Mouse (Mus musculus): ENCODE results near the gene Cry2. TPM values are rescaled to one million over a fixed set of nuclear protein-coding genes. Genes with fewer than 3 reads are reported as not detected.
A peak's percentile ranks its signal among the peaks of the same experiment; 100 is the strongest.

Gene Cry2
- polyA plus RNA-seq, 1 experiment from 2014 or later, result 22.1 TPM

DNA sequence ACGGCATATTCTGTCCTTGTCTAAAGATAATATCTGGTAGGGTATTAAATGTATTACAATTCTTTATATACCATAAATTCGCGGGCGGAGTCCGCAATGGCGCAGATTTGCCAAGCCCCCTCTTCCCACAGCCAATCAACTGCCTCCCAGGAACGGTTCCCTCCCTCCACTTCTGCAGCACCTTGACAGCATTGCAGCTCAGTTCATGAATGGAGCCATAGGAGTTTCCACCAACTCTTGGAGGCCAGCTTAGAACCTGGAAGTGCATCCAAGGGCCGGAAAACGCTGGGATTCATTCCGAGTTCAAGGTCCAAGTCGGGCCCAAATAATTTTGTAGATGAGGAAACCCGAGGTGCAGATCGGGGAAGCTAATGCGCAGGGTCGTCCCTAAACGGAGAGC is 59.3 kb downstream of the Cry2 start, which contains the start of the genes Pex16 and Large2:
Gene Pex16, plus strand, starts transcription at position 163 of the 400 bp plus-strand sequence.
Gene Large2, minus strand, starts transcription at position 356 of the 400 bp plus-strand sequence.
- 5% methylated on average over 16 of the region's 16 CpGs for WGBS
- Histone ChIP-seq H3K9ac (ENCODE audit: low read depth, low read length) (peak within 1 kb of the TSS; percentile 52), H3K4me1 (replicated peaks; ENCODE audit: control insufficient read depth, insufficient read depth, low read length) (peaks cover 16% of the 10 kb centered on the region), H3K9me3 (ENCODE audit: control insufficient read depth, low read length) (no peaks in the 10 kb centered on the region), H3K4me2 (replicated peaks; ENCODE audit: low read depth, low read length) (peak within 1 kb of the TSS; percentile 65), H3K36me3 (ENCODE audit: control insufficient read depth, insufficient read depth, low read length) (no peaks in the 10 kb centered on the region), H3K4me3 (ENCODE audit: low read depth, low read length) (peak within 1 kb of the TSS; percentile 70), H3K27ac (ENCODE audit: low read depth, low read length) (peak within 1 kb of the TSS; percentile 89), H3K27me3 (ENCODE audit: control insufficient read depth, insufficient read depth, low read length) (peaks cover 11% of the 10 kb centered on the region)
- DNase-seq (ENCODE audit: low spot score) (no peak), ATAC-seq (ENCODE audit: low FRiP score) (peak; percentile 17; the same call in 1 of the 2 replicates)

DNA sequence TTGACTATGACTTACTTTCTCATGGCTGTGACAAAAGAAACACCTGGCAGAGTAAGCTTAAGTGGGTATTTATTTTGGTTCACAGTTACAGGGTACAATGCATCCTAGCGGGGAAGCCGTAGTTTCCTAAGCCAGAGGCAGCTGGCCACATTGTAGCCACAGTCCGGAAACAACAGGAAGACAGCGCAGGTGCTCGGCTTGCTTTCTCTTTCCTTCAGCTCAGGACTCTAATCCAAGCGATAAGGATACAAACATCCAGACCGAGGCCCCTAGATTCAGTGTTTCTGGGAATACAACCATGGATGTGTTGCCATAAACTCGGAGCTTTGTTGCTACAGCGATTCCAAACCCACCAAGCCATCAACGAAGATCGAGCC is 60.4 kb downstream of the Cry2 start:
- Histone ChIP-seq H3K4me3 (ENCODE audit: low read depth, low read length) (no peak overlapping the region), H3K27me3 (ENCODE audit: control insufficient read depth, insufficient read depth, low read length) (peaks cover 11% of the 10 kb centered on the region), H3K9ac (ENCODE audit: low read depth, low read length) (no peak overlapping the region), H3K4me1 (replicated peaks; ENCODE audit: control insufficient read depth, insufficient read depth, low read length) (peaks cover 16% of the 10 kb centered on the region), H3K9me3 (ENCODE audit: control insufficient read depth, low read length) (no peaks in the 10 kb centered on the region), H3K4me2 (replicated peaks; ENCODE audit: low read depth, low read length) (no peak overlapping the region), H3K36me3 (ENCODE audit: control insufficient read depth, insufficient read depth, low read length) (no peaks in the 10 kb centered on the region), H3K27ac (ENCODE audit: low read depth, low read length) (no peak overlapping the region)
- ATAC-seq (ENCODE audit: low FRiP score) (no peak), DNase-seq (ENCODE audit: low spot score) (no peak)
- 83% methylated on average over 11 of the region's 11 CpGs for WGBS

DNA sequence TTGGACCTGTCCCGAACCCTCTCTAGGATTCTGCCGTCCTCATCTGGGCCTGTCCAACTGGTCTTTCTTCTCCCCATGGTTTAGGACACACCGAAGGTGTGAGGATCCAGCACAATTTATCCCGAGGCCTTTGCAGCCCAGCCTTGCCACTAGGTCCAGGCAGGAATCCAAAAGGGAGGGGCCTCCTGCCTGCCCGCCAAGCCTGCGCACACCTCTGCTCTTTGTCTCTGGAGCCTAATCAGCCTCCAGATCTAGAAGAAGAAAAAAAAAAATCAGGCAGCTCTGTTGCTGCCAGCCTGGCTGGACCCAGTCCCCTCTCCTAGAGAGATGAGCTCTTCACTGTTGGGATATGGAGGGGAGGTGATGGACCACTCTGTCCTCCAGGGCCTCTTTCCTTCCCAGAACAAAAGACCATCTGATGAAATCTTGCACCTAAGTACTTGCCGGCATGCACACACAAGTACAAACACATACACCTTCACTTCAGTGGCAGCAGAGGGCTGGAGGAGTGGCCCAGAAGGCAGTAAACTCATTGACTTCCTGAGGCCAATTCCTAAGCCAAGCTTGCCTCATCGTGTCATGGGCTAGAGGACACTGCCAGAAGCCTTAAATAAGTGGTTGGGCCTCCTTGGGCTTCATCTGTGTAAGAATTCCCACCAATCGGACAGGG is 60.9 kb downstream of the Cry2 start:
- Histone ChIP-seq H3K4me1 (replicated peaks; ENCODE audit: control insufficient read depth, insufficient read depth, low read length) (peaks cover 16% of the 10 kb centered on the region), H3K4me3 (ENCODE audit: low read depth, low read length) (no peak overlapping the region), H3K36me3 (ENCODE audit: control insufficient read depth, insufficient read depth, low read length) (no peaks in the 10 kb centered on the region), H3K27ac (ENCODE audit: low read depth, low read length) (no peak overlapping the region), H3K9ac (ENCODE audit: low read depth, low read length) (no peak overlapping the region), H3K4me2 (replicated peaks; ENCODE audit: low read depth, low read length) (no peak overlapping the region), H3K27me3 (ENCODE audit: control insufficient read depth, insufficient read depth, low read length) (peaks cover 11% of the 10 kb centered on the region), H3K9me3 (ENCODE audit: control insufficient read depth, low read length) (no peaks in the 10 kb centered on the region)
- ATAC-seq (ENCODE audit: low FRiP score) (no peak), DNase-seq (ENCODE audit: low spot score) (no peak)
- 47% methylated on average over 9 of the region's 9 CpGs for WGBS

DNA sequence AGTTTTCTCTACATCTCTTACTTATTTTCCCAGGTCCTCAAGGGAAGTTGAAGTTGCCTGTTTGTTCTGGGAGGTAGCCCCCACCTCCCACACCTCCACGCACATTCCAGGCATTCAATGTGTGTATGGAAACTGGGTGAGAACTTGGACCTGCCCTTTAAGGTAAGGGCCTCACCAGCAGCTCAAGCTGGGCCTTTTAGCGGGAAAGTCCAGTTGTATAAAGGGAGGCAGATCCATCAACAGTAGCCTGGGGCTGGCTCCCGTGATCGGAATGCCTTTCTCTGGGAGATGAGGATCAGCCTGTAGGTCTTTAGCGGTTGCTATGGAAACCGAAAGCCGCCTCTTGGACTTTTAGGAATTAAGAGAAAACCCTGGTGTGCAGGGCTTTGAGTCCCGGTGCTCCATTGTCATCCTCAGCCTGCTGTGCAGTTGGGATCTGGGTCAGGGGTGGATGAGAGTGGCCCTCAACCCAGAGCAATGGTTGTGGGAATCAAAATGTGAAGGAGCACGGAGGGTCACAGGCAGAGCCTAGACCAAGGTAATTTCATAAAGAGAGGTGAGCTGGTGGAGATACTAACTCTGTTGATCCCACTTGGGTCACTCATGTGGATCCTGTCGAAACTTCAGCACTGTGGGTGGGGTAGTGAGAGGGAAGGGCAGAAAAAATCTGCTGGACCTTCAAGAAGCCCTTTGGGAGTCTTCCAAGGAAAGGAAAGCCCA is 61.7 kb downstream of the Cry2 start:
- 10% methylated on average over 10 of the region's 10 CpGs for WGBS
- Histone ChIP-seq H3K4me2 (replicated peaks; ENCODE audit: low read depth, low read length) (no peak overlapping the region), H3K9me3 (ENCODE audit: control insufficient read depth, low read length) (no peaks in the 10 kb centered on the region), H3K4me3 (ENCODE audit: low read depth, low read length) (no peak overlapping the region), H3K9ac (ENCODE audit: low read depth, low read length) (no peak overlapping the region), H3K36me3 (ENCODE audit: control insufficient read depth, insufficient read depth, low read length) (no peaks in the 10 kb centered on the region), H3K4me1 (replicated peaks; ENCODE audit: control insufficient read depth, insufficient read depth, low read length) (peaks cover 16% of the 10 kb centered on the region), H3K27ac (ENCODE audit: low read depth, low read length) (peak overlapping the region; percentile 32; the same call in 1 of the 2 replicates), H3K27me3 (ENCODE audit: control insufficient read depth, insufficient read depth, low read length) (peaks cover 11% of the 10 kb centered on the region)
- DNase-seq (ENCODE audit: low spot score) (peak; percentile 57), ATAC-seq (ENCODE audit: low FRiP score) (no peak)

DNA sequence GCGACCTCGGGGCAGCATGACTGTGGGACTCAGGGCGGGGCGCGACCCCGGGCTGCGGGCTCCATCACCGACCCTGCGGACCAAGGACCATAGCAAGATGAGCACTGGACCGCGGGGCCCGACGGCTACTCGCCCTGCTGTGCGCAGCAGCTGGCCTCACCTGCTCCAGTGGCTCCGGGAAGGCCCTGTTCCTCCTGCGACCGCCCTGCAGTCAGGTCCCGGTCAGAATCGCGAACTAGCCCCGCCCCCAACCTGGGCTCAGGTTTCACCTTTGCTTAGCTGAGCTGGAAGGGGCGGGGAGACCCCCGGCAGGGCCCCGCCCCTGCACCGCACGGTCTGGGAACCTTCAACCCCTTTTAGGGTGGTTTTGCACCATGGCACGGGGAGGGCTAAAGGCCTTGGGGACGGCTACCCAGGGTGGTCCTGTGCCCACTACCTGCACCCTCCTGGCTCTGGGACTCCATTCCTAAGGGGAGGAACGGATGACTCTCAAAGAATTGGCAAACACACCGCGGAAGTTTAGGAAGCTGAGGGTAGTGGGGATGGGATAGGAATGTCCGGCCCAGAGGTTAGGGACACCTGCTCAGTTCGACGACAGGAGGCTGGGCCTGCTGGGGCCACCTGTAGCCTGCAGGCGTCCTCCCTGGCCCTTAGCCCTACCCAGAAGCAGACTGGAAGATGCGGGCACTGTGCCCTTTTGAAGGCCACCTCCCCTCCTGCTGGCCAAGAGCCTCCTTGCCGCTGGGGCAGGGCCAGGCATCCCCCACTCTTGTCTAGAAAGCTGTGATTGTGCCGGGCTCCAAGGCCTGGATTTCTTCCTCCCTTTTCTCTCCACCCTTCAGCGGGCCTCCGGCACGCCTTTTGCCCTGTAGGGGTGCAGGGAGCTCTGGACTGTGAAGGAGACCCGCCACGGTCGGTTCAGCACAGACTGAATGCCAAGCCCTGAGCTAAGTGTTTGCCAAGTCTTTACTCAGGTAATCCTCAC is 62.7 kb downstream of the Cry2 start:
- peak overlapping the region; percentile 34 for H3K4me3 ChIP-seq (ENCODE audit: low read depth, low read length)
- ATAC-seq (ENCODE audit: low FRiP score), result no peak
- H3K36me3 ChIP-seq (ENCODE audit: control insufficient read depth, insufficient read depth, low read length), result no peaks in the 10 kb centered on the region
- H3K4me2 ChIP-seq (replicated peaks; ENCODE audit: low read depth, low read length), result peak overlapping the region; percentile 45
- H3K9me3 ChIP-seq (ENCODE audit: control insufficient read depth, low read length), result no peaks in the 10 kb centered on the region
- peaks cover 16% of the 10 kb centered on the region for H3K4me1 ChIP-seq (replicated peaks; ENCODE audit: control insufficient read depth, insufficient read depth, low read length)
- peak; percentile 58 for DNase-seq (ENCODE audit: low spot score)
- H3K9ac ChIP-seq (ENCODE audit: low read depth, low read length), result peak overlapping the region; percentile 34
- peaks cover 11% of the 10 kb centered on the region for H3K27me3 ChIP-seq (ENCODE audit: control insufficient read depth, insufficient read depth, low read length)
- 2% methylated on average over 44 of the region's 45 CpGs for WGBS
- 0 out of 2 replicates have a peak overlapping the region, but pooled peaks have one; percentile 32 for H3K27ac ChIP-seq (ENCODE audit: low read depth, low read length)

DNA sequence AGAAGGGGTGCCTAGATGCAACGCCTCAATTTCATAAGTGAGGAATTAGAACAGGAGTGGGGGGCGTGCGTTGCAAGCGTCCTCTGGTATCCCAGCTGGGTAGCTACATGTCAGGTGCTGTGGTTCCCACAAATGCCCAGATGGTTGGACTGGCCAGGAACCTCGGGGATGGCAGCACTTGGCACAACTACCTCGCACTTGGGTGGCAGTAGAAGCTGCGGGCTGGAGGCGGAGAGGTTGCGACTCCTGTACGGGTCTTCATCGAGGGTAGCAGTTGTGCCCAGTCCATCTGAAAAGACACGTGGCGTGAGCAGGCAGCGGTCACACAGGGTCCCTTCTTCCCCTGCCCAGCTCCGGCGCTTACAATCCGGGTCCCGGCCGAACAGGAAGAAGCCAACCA is 63.5 kb downstream of the Cry2 start:
- 8% methylated on average over 19 of the region's 19 CpGs for WGBS
- H3K4me3 ChIP-seq (ENCODE audit: low read depth, low read length), result peak overlapping the region; percentile 34
- H3K4me1 ChIP-seq (replicated peaks; ENCODE audit: control insufficient read depth, insufficient read depth, low read length), result peaks cover 12% of the 10 kb centered on the region
- peak; percentile 41 for DNase-seq (ENCODE audit: low spot score)
- H3K9ac ChIP-seq (ENCODE audit: low read depth, low read length), result peak overlapping the region; percentile 34; the same call in 1 of the 2 replicates
- no peaks in the 10 kb centered on the region for H3K36me3 ChIP-seq (ENCODE audit: control insufficient read depth, insufficient read depth, low read length)
- peaks cover 11% of the 10 kb centered on the region for H3K27me3 ChIP-seq (ENCODE audit: control insufficient read depth, insufficient read depth, low read length)
- no peak for ATAC-seq (ENCODE audit: low FRiP score)
- H3K4me2 ChIP-seq (replicated peaks; ENCODE audit: low read depth, low read length), result peak overlapping the region; percentile 45
- H3K9me3 ChIP-seq (ENCODE audit: control insufficient read depth, low read length), result no peaks in the 10 kb centered on the region
- no peak overlapping the region for H3K27ac ChIP-seq (ENCODE audit: low read depth, low read length)

DNA sequence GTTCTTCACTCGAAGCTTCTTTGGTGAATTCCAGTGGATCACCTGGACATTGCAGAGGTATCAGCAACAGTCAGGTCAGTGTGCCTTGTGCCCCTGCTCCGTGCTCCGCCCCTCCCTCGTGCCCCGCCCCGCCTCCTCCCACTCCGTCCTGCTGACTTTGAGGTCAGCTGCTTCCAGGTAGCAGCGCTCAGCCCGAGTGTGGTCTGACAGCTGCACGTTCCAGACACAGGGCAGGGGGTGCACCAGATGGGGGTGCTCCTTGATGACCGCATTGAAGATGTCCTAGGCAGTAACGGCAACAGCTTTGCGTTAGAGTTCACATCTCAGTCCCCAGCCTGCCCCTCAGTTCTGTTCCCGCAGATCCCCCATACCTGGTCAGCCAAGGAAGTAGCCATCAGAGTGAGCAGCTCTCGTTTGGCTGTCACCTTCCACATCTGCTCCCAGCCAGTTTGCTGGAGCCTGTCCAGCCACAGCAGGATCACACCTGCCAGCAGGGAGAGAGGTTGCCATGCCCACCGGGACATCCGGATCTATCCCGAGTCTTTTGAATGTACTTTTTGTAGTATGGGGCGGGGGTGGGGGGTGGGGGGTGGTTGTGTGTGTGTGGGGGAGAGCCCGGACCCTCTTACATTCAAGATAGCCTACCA is 66.3 kb downstream of the Cry2 start:
- no peak for DNase-seq (ENCODE audit: low spot score)
- H3K4me3 ChIP-seq (ENCODE audit: low read depth, low read length), result no peak overlapping the region
- H3K4me2 ChIP-seq (replicated peaks; ENCODE audit: low read depth, low read length), result no peak overlapping the region
- H3K36me3 ChIP-seq (ENCODE audit: control insufficient read depth, insufficient read depth, low read length), result 0 out of 2 replicates have a peak, but pooled peaks cover 3% of the 10 kb centered on the region
- ATAC-seq (ENCODE audit: low FRiP score), result no peak
- peaks cover 11% of the 10 kb centered on the region for H3K27me3 ChIP-seq (ENCODE audit: control insufficient read depth, insufficient read depth, low read length)
- no peak overlapping the region for H3K9ac ChIP-seq (ENCODE audit: low read depth, low read length)
- no peaks in the 10 kb centered on the region for H3K9me3 ChIP-seq (ENCODE audit: control insufficient read depth, low read length)
- H3K4me1 ChIP-seq (replicated peaks; ENCODE audit: control insufficient read depth, insufficient read depth, low read length), result peaks cover 12% of the 10 kb centered on the region
- WGBS, result 41% methylated on average over 20 of the region's 20 CpGs
- no peak overlapping the region for H3K27ac ChIP-seq (ENCODE audit: low read depth, low read length)

DNA sequence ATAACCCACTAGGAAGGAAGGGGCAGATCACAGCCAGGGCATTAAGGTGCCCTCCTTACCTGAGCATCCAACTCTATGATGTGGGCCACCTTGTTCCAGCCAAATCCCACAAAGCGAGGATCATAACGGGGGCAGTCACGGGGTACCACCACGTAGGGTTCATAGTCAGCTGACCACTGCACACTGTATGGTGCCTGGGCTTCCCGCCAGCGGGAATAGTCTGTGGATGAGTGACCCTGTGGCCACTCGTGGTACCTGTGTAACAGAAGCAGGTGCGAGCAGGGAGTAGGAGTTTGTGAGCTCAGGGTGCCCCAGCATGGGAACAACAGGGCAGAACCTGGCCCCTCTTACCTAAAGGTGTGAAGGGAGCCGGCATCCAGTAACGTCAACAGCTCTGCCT is 68.3 kb downstream of the Cry2 start:
- H3K27ac ChIP-seq (ENCODE audit: low read depth, low read length), result no peak overlapping the region
- no peaks in the 10 kb centered on the region for H3K4me1 ChIP-seq (replicated peaks; ENCODE audit: control insufficient read depth, insufficient read depth, low read length)
- 0 out of 2 replicates have a peak, but pooled peaks cover 3% of the 10 kb centered on the region for H3K36me3 ChIP-seq (ENCODE audit: control insufficient read depth, insufficient read depth, low read length)
- H3K4me3 ChIP-seq (ENCODE audit: low read depth, low read length), result no peak overlapping the region
- peaks cover 5% of the 10 kb centered on the region for H3K27me3 ChIP-seq (ENCODE audit: control insufficient read depth, insufficient read depth, low read length)
- DNase-seq (ENCODE audit: low spot score), result no peak
- no peak overlapping the region for H3K9ac ChIP-seq (ENCODE audit: low read depth, low read length)
- H3K4me2 ChIP-seq (replicated peaks; ENCODE audit: low read depth, low read length), result no peak overlapping the region
- ATAC-seq (ENCODE audit: low FRiP score), result no peak
- 96% methylated on average over 10 of the region's 10 CpGs for WGBS
- H3K9me3 ChIP-seq (ENCODE audit: control insufficient read depth, low read length), result no peaks in the 10 kb centered on the region
